Mouse (Mus musculus) layer of hippocampus, postnatal 14 days (tissue): ENCODE results near the gene Ptpa. TPM values are rescaled to one million over a fixed set of nuclear protein-coding genes. Genes with fewer than 3 reads are reported as not detected.

Experiments
- DNase-seq, 2 experiments: peaks; one replicate each; pipeline ENCODE4 v3.0.0; 2021 to 2022; ENCODE audit warnings: low spot score in 2 of 2, mixed read lengths in 1 of 2
- long read RNA-seq, 2 experiments: library from polyadenylated mRNA; stranded (forward); transcript quantifications; one replicate each; pipeline ENCODE4 v2.0.0; 2021
- total RNA-seq, 2 experiments: library from RNA; stranded (reverse); gene quantifications; 2 replicates each; pipeline ENCODE4 v1.2.3; 2021

Ptpa gene
- 100 to 1,000 TPM; 147 to 150 TPM for total RNA-seq
- long read RNA-seq, experiment 1, transcript Ptpa-201 (10 exons, 2,586 nt), result major isoform, 33 of 67 reads
- long read RNA-seq, experiment 1, partial matches to known transcripts, result 2 of 67 reads
- long read RNA-seq, experiment 1, other reads (novel, unspliced or antisense), result 29 of 67 reads
- long read RNA-seq, experiment 2, transcript Ptpa-201 (10 exons, 2,586 nt), result major isoform, 27 of 61 reads
- long read RNA-seq, experiment 2, partial matches to known transcripts, result 30 of 61 reads
- long read RNA-seq, experiment 2, other reads (novel, unspliced or antisense), result 3 of 61 reads

GRCm38 (mm10) chr2:30415936-30416648 lies at the start of gene Ptpa:
Gene Ptpa (plus strand): TSS chr2:30416039.
- DNase-seq, result peak; percentile 95

GRCm38 (mm10) chr2:30366203-30366602 lies 49.6 kb upstream of the Ptpa start:
- DNase-seq, result no peak

- no peak for DNase-seq
Measured at GRCm38 (mm10) chr2:30371544-30371943, 44.3 kb upstream of the Ptpa start.

GRCm38 (mm10) chr2:30372726-30373125 lies 43.1 kb upstream of the Ptpa start:
- no peak for DNase-seq

GRCm38 (mm10) chr2:30375893-30376292 lies 39.9 kb upstream of the Ptpa start:
- DNase-seq, result no peak

GRCm38 (mm10) chr2:30377721-30378120 lies 38.1 kb upstream of the Ptpa start:
- DNase-seq, result no peak

- no peak for DNase-seq
Measured at GRCm38 (mm10) chr2:30379307-30379706, 36.5 kb upstream of the Ptpa start.

GRCm38 (mm10) chr2:30380564-30381376 lies 35.1 kb upstream of the Ptpa start:
- no peak for DNase-seq

- no peak for DNase-seq
Measured at GRCm38 (mm10) chr2:30381377-30381725, 34.5 kb upstream of the Ptpa start.

- no peak for DNase-seq
Measured at GRCm38 (mm10) chr2:30384814-30385213, 31.0 kb upstream of the Ptpa start.

GRCm38 (mm10) chr2:30385591-30385990 lies 30.2 kb upstream of the Ptpa start:
- no peak for DNase-seq

- DNase-seq, result no peak
Measured at GRCm38 (mm10) chr2:30386913-30387312, 28.9 kb upstream of the Ptpa start.

- DNase-seq, result no peak
Measured at GRCm38 (mm10) chr2:30389000-30389399, 26.8 kb upstream of the Ptpa start.

- peak; percentile 98 to 99 for DNase-seq
Measured at GRCm38 (mm10) chr2:30392114-30392576, 23.7 kb upstream of the Ptpa start, which contains the start of gene Dolpp1. Gene Dolpp1 (plus strand): TSS chr2:30392254.

- DNase-seq, result peak; percentile 71 to 89
Measured at GRCm38 (mm10) chr2:30392577-30393369, 23.1 kb upstream of the Ptpa start.

- DNase-seq, result no peak
Measured at GRCm38 (mm10) chr2:30393370-30393656, 22.5 kb upstream of the Ptpa start.

GRCm38 (mm10) chr2:30395757-30396156 lies 20.1 kb upstream of the Ptpa start:
- no peak for DNase-seq

- no peak for DNase-seq
Measured at GRCm38 (mm10) chr2:30396246-30396645, 19.6 kb upstream of the Ptpa start.

GRCm38 (mm10) chr2:30397986-30398512 lies 17.8 kb upstream of the Ptpa start:
- no peak for DNase-seq

GRCm38 (mm10) chr2:30399191-30400171 lies 16.4 kb upstream of the Ptpa start:
- DNase-seq, result peak; percentile 59 to 72
